Mouse (Mus musculus) hindbrain, postnatal 0 days (tissue): ENCODE measurements at regions not wholly inside any gene's neighbourhood (a gene's known extent, or its start where the extent isn't known, plus 50 kb on each side); places are given as distances from the start of the nearest gene placed in this dataset.

Experiments
- ATAC-seq: fragments of 200-750 bp; cut with Nextera tagmentation; 2 replicates; pipeline ENCODE4 v1.8.0; 2017; ENCODE audit warnings: mild to moderate bottlenecking, moderate TSS enrichment, moderate library complexity
- DNase-seq: peaks from one replicate; pipeline ENCODE4 v3.0.0-alpha.2; 2015; ENCODE audit warnings: low spot score
- H3K27ac ChIP-seq: fragments of 300-500 bp; sonication (generic); 2 replicates; pipeline ENCODE4 v1.5.1; 2014; ENCODE audit warnings: mild to moderate bottlenecking
- H3K27me3 ChIP-seq: fragments of 300-500 bp; sonication (generic); 2 replicates; pipeline ENCODE4 v1.6.1; 2014; ENCODE audit warnings: low read length, mixed read lengths; ENCODE audit not compliant: insufficient read depth
- H3K36me3 ChIP-seq: fragments of 300-500 bp; sonication (generic); 2 replicates; pipeline ENCODE4 v1.6.1; 2014; ENCODE audit warnings: low read length, mixed read lengths; ENCODE audit not compliant: insufficient read depth
- H3K4me1 ChIP-seq: fragments of 300-500 bp; sonication (generic); 2 replicates; pipeline ENCODE4 v1.6.1; 2014; ENCODE audit warnings: antibody characterized with exemption, low read length, mixed read lengths; ENCODE audit not compliant: insufficient read depth
- H3K4me2 ChIP-seq: fragments of 300-500 bp; sonication (generic); 2 replicates; pipeline ENCODE4 v1.6.1; 2014; ENCODE audit warnings: low read depth, mild to moderate bottlenecking, low read length, moderate library complexity, mixed read lengths
- H3K4me3 ChIP-seq: fragments of 300-500 bp; sonication (generic); 2 replicates; pipeline ENCODE4 v1.5.1; 2014; ENCODE audit warnings: low read length
- H3K9ac ChIP-seq: fragments of 300-500 bp; sonication (generic); replicated peaks from 2 replicates; pipeline ENCODE4 v1.6.1; 2014; ENCODE audit warnings: mild to moderate bottlenecking, low read length, moderate library complexity, mixed read lengths
- H3K9me3 ChIP-seq: fragments of 300-500 bp; sonication (generic); 2 replicates; pipeline ENCODE4 v1.6.1; 2016; ENCODE audit warnings: low read length, mixed read lengths
- CTCF ChIP-seq: IDR thresholded peaks from 2 replicates; pipeline ENCODE4 v1.5.1; 2016; ENCODE audit warnings: antibody characterized with exemption, control low read depth, low read depth
- WGBS: fragments of 180-500 bp; shearing (Covaris S2); extraction: QIAGEN DNeasy Blood & Tissue Kit; methylation state at CpG from one replicate; pipeline ENCODE4 v1.1.7; 2014; 5-methylcytosine and 5-hydroxymethylcytosine counted together

DNA sequence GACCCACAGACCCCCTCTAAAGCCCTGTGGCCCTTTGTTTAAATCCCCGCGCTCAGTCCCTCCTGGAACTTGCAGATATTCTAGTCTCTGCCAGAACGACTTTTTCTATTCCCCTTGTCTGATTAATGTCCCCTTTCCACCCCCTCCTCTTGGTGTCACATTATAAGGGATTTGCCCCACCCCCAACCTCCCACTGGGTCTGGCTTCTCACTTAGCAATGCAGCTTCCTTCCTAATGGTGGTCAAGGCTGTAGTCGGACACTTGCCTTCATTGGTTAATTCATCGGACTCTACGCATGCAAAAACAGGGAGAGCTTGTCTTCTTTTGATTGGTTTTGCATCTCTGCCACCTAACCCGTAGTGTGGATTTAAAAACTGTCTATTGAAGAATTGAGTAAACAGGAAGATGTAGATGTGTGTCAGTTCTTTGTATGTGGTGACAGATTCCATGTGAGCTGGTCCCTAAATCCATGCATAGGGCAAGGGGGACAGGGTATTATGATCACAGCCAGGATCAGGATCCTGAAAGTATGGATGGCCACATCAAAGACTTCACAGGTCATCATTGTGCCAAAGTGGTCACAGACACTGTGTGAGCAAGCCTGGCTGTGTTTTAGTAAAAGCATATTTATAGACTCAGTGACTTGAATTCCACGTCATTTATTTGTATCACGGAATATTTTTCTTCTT is 908.3 kb upstream of the Lrrc6 start:
- no peak for ATAC-seq
- 66% methylated on average over 9 of the region's 9 CpGs for WGBS
- no peak overlapping the region for H3K4me2 ChIP-seq

GRCm38 (mm10) chr15:67407244-67407643 is 906.5 kb upstream of the Lrrc6 start:
- Histone ChIP-seq H3K27ac (no peak overlapping the region), H3K27me3 (no peaks in the 10 kb centered on the region), H3K4me2 (no peak overlapping the region), H3K36me3 (no peaks in the 10 kb centered on the region), H3K4me1 (no peaks in the 10 kb centered on the region), H3K9me3 (no peaks in the 10 kb centered on the region), H3K4me3 (no peak overlapping the region), H3K9ac (no peak overlapping the region)
- no peak for DNase-seq
- WGBS, result 81% methylated on average over 2 of the region's 2 CpGs
- TF ChIP-seq CTCF, result no peak
- no peak for ATAC-seq

More for the DNA sequence above, 908.3 kb upstream of the Lrrc6 start:
- no peak overlapping the region for H3K27ac ChIP-seq
- no peaks in the 10 kb centered on the region for H3K9me3 ChIP-seq
- no peaks in the 10 kb centered on the region for H3K36me3 ChIP-seq
- H3K4me3 ChIP-seq, result no peak overlapping the region
- no peaks in the 10 kb centered on the region for H3K4me1 ChIP-seq
- no peaks in the 10 kb centered on the region for H3K27me3 ChIP-seq
- no peak overlapping the region for H3K9ac ChIP-seq
- no peak for TF ChIP-seq CTCF
- DNase-seq, result no peak

- no peak overlapping the region for H3K27ac ChIP-seq
- no peak for ATAC-seq
- DNase-seq, result peak; percentile 51
- no peak overlapping the region for H3K4me2 ChIP-seq
- H3K9ac ChIP-seq, result no peak overlapping the region
- no peak for TF ChIP-seq CTCF
- H3K4me3 ChIP-seq, result no peak overlapping the region
- 38% methylated on average over 2 of the region's 2 CpGs for WGBS
- no peaks in the 10 kb centered on the region for H3K9me3 ChIP-seq
- H3K4me1 ChIP-seq, result no peaks in the 10 kb centered on the region
- no peaks in the 10 kb centered on the region for H3K27me3 ChIP-seq
- no peaks in the 10 kb centered on the region for H3K36me3 ChIP-seq
These were observed 904.8 kb upstream of the Lrrc6 start for GRCm38 (mm10) chr15:67405523-67405922.

DNA sequence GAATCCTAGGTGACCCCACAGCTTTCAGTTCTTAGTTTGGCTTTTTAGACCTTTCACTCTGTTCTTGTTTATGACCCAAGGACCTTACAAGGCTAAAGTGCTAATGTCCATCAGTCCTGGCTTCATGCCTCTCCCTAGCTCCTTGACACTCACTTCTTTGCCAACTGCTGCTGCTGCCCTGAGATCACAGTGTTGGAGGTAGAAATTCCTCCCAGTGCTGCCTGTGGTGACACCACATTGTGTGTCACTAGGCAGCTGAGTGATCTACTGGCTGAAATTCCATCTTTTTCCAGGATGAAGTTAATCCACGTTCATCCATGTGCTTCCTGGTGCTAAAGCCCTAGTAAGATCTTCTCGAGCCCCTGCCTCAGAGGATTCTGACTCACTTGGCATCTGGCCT is 904.3 kb upstream of the Lrrc6 start:
- WGBS, result 65% methylated on average over 2 of the region's 2 CpGs

DNA sequence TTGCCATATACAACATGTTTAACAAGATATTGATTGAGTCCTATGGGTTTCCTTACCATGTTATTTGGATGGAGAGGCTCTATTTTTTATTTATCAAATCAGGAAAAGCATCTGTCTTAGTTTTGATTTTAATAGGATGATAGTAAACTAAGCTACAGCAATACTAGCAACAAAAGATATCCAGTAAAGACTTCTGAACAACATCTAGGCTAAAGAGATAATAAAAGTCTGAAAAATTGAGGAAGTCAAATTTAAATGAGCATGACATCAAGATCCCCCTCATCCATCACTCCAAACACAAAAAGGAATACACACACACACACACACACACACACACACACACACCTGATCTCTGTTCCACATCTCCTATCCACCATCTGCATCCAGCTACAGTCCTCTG is 901.6 kb upstream of the Lrrc6 start:
- ATAC-seq, result no peak
- Histone ChIP-seq H3K4me1 (no peaks in the 10 kb centered on the region), H3K27me3 (no peaks in the 10 kb centered on the region), H3K9ac (no peak overlapping the region), H3K9me3 (no peaks in the 10 kb centered on the region), H3K4me2 (no peak overlapping the region), H3K4me3 (no peak overlapping the region), H3K36me3 (no peaks in the 10 kb centered on the region), H3K27ac (no peak overlapping the region)
- TF ChIP-seq CTCF, result no peak
- DNase-seq, result no peak

More for the DNA sequence above, 904.3 kb upstream of the Lrrc6 start:
- Histone ChIP-seq H3K27ac (no peak overlapping the region), H3K4me2 (no peak overlapping the region), H3K27me3 (no peaks in the 10 kb centered on the region), H3K9ac (no peak overlapping the region), H3K4me3 (no peak overlapping the region), H3K4me1 (no peaks in the 10 kb centered on the region), H3K9me3 (no peaks in the 10 kb centered on the region), H3K36me3 (no peaks in the 10 kb centered on the region)
- ATAC-seq (no peak), DNase-seq (no peak)
- no peak for TF ChIP-seq CTCF

DNA sequence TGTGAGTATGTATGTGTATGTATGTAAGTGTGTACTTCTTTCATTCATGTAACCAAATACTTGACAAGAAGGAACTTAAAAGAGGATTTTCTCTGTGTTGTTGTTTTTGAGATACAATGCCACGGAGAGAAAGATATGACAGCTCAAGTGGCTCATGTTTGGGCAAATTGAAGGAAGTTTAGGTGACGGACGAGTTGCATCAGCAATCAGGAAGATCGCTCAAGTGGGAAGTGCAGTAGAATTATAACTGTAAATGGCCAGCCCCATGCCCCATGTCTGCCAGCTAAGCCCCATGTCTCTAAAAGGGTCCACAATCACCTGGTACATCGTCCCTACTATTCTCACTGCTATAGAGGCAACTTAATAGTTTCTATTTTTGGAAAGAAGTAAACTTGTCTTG is 896.6 kb upstream of the Lrrc6 start:
- Histone ChIP-seq H3K36me3 (no peaks in the 10 kb centered on the region), H3K9ac (no peak overlapping the region), H3K4me2 (no peak overlapping the region), H3K4me1 (no peaks in the 10 kb centered on the region), H3K9me3 (no peaks in the 10 kb centered on the region), H3K4me3 (no peak overlapping the region), H3K27ac (no peak overlapping the region), H3K27me3 (no peaks in the 10 kb centered on the region)
- no peak for TF ChIP-seq CTCF
- 88% methylated on average over 5 of the region's 5 CpGs for WGBS
- ATAC-seq (no peak), DNase-seq (no peak)

DNA sequence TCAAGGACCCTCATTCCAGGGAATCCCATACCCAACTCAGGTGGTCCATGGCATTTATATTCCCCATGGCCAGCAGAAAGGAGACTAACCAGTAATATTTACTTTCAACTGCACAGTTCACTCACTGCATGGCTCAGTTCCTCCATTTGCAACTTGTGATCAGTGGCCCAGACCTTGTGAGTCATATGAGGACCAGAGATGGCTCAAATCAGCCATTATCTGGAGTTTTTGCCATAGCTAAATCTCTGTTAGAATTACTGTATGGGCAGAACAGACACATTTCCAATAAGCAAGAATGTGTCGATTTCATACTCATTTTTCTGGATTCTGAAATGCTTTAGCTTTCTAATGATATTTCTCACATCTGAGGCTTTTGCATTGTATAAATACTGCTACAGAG is 894.4 kb upstream of the Lrrc6 start:
- H3K4me3 ChIP-seq, result no peak overlapping the region
- no peaks in the 10 kb centered on the region for H3K9me3 ChIP-seq
- WGBS, result 98% methylated on average over 1 of the region's 1 CpGs
- no peak for DNase-seq
- H3K4me2 ChIP-seq, result no peak overlapping the region
- no peaks in the 10 kb centered on the region for H3K27me3 ChIP-seq
- no peaks in the 10 kb centered on the region for H3K36me3 ChIP-seq
- no peak for TF ChIP-seq CTCF
- H3K9ac ChIP-seq, result no peak overlapping the region
- ATAC-seq, result no peak
- no peaks in the 10 kb centered on the region for H3K4me1 ChIP-seq
- H3K27ac ChIP-seq, result no peak overlapping the region
